Mouse (Mus musculus) gastrocnemius, postnatal 14 days (tissue): ENCODE measurements at regions not wholly inside any gene's neighbourhood (a gene's known extent, or its start where the extent isn't known, plus 50 kb on each side); places are given as distances from the start of the nearest gene placed in this dataset.

Experiments used
- DNase-seq: peaks from one replicate; pipeline ENCODE4 v3.0.0; 2021; ENCODE audit warnings: mixed read lengths
- intact Hi-C: fragments of 180-260 bp; cut with DNase I; formaldehyde crosslinking; loops from one replicate; pipeline ENCODE4 v1.15.1; 2025; ENCODE audit warnings: low total_unique reads

DNA sequence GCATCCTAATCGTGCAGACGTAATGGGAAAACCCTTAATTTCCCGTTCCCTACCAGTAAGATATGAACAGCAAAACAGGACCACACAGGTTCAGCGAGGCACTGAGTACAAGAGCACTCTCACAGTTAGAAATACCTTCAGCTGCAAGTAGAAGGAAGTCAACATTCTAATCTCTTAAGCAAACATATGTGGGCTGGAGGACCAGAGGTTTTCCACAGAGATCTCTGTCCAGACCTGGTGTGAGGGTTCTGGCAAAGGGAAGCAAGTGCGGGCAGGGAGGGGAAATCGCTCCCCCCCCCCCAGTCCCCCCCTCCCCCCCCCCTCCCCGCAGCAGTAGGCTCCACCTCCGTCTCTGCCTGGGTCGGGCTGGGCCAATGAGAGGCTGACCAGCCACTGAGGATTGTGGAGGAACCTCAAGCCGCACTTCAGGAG is 108.6 kb upstream of the Man2a1 start:
- DNase-seq: no peak
- intact Hi-C loops: loop anchor here (10.0 kb wide), 1 partner anchor 383 kb away; no protein-coding TSS in a partner anchor

GRCm38 (mm10) chr17:64492614-64493269 is 107.8 kb upstream of the Man2a1 start:
- intact Hi-C loops: loop anchor here (10.0 kb wide), 1 partner anchor 382 kb away; no protein-coding TSS in a partner anchor
- DNase-seq: peak; percentile 15

DNA sequence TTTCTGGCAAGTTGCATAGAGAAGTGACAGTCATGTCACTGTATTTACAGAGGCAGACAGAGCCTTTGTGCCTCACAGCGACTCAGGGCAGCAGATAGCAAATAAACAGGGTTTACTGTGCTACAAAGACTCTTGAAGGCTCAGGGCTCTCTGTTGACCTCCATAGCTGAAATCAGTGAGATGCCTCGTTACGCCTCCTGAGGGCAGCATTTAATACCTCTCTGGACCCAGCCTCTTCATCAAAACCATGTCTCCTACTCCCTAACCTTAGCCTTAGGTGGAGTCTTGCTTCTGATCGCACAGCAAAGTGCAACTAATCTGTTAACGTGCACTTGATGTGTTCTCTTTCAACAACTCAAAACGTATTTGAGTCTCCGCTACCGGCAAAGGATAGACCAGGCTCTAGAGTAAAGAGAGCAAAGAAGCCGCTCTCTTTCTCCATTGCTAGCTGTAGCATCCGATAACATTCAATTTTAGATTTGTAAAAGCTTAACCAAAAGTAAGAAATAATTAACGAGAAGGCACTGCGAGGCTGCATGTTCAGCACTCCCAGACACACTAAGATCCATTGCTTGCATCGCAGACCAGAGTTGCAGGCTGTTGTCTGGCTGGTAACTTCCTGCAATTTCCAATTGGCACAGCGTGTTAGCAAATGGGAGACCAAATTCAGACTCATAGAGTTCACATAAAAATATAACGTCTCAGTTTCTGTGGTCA is 101.1 kb upstream of the Man2a1 start:
- peak; percentile 15 for DNase-seq
- intact Hi-C loops: loop anchor here (10.0 kb wide), 1 partner anchor 375 kb away; no protein-coding TSS in a partner anchor

DNA sequence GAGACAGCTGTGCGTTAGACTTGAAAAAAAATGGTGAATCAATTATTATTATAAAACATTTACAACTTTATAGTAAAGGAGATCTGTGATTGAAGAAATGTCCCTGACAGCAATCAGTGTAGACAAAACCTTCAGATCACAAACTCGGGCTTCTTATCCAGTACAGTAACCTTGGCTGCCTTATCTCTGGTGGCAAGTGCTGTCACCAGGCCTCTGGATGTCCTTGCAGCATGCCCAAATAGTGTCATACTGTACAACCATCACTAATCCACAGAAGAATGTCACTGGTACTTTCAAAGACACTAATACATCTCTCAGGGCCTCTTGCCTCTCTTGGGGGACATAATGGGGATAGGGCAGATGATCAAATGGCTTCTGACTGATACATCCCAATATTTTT is 98.2 kb upstream of the Man2a1 start:
- no peak for DNase-seq
- intact Hi-C loops: no loop called here

- DNase-seq: no peak
Observed at GRCm38 (mm10) chr17:64505956-64506355, 94.6 kb upstream of the Man2a1 start.

DNA sequence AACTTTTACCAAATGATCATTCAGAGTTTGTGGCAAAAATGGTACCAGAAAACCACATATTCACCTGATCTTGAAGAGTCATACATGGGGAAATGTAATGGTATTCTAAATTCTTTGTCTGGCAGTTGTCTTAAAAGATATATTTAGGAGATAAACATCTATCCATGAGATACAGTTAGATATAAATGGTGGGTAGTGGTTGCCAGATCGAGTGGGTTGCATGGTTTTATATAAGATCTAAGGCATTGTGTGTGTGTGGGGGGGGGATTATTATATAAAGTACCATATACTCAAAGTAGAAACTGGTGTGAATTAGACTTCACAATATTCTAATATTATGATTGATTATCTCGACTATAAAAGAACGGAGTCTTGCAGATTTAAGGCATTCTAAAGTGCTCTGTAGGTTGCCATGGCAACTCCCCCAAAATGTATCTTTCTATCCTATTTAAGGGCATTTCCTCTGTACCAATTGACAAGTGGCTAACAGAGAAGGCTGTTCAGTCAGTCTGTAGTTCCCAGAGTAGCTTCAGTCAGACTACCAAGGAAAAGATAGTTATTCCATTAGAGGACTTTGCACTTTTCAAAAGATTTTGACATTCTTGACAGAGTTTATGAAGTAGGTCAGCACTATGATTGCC is 89.3 kb upstream of the Man2a1 start:
- intact Hi-C loops: no loop called here
- no peak for DNase-seq

More at GRCm38 (mm10) chr17:64505956-64506355, 94.6 kb upstream of the Man2a1 start:
- intact Hi-C loops: no loop called here

GRCm38 (mm10) chr17:64522213-64522612 is 78.3 kb upstream of the Man2a1 start:
- intact Hi-C loops: no loop called here
- DNase-seq: no peak

DNA sequence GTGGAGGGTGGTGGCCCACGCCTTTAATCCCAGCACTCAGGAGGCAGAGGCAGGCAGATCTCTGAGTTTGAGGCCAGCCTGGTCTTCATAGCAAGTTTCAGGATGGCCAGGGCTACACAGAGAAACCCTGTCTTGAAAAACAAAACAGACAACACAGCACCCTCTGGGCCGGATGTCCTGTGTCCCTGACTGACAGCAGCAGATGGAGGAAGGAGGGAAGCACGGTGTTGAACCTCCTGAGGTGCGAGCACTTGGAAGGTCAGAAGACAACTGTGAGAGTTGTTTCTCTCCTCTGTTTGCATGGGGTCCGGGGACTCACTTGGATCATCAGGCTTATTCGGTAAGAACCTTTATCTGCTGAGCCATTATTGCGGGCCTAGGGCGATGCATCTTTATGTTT is 76.6 kb upstream of the Man2a1 start:
- intact Hi-C loops: no loop called here
- DNase-seq: no peak

DNA sequence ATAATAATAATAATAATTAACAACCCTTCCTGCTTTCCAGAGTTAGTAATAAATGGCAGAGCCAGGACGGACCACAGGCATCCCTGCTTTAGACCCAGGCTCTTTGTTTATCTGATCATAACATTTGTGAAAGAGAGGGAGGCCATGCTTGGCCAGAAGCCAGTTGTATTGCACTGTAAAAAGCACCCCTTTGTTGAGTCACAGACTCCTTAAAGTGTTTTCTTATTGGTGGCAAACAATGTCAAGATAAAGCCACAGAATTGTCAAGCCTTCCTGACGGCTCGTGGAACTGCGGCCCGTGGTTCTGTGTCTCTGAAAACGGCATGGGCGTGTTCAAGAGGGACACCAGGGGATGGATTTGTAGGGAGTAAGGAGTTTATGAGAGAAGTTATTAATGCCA is 72.7 kb upstream of the Man2a1 start:
- intact Hi-C loops: no loop called here
- no peak for DNase-seq

DNA sequence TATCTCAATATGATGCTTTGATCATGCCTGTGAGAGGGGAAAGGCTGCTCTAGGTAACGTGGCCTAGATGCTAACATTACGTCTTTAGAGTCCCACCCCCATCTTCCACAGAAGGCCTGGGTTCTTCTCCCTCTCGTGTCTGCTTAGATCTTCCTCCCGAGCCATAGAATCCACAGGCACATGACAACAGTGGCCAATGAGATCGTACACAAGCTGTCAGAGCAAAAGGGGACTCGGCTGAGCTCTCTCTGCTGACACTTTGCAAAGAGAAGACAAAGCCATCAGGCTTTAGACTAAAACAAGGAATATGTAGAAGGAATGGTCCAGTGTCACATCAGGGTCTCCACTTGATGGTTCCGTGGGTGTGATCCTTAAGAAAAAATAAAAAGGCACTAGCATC is 72.1 kb upstream of the Man2a1 start:
- intact Hi-C loops: no loop called here
- no peak for DNase-seq

DNA sequence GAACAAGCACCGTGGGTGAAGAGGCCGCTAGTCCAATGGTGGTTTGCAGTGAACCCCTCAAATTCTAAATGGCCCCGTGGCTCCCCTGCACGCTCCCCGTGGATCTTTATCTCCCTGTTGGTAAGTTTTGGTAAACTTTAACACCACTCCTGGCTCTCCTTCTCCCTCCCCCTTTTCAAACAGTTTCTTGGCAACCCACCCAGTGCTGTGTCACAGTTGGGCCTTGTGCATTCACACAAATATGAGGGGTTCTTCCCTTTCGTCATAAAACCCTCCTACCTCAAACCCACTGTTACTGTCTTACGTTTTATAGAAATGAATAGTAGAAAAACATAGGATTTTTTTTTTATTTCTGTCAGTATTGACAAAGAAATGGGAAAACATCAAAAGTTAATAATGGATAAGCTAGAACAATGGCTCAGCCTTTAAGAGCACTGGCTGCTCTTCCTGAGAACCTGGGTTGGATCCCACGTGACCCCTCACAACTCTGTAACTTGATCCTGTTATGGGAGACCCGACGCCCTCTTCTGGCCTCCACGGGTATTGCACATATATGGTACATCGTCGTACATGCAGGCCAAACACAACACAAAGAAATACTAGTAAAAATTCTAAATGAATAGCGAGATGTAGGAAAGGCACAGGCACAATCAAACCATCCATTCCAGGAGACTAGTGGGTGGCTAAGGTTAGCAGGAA is 71.1 kb upstream of the Man2a1 start:
- no peak for DNase-seq
- intact Hi-C loops: no loop called here

GRCm38 (mm10) chr17:64531150-64531549 is 69.4 kb upstream of the Man2a1 start:
- DNase-seq: no peak
- intact Hi-C loops: no loop called here

DNA sequence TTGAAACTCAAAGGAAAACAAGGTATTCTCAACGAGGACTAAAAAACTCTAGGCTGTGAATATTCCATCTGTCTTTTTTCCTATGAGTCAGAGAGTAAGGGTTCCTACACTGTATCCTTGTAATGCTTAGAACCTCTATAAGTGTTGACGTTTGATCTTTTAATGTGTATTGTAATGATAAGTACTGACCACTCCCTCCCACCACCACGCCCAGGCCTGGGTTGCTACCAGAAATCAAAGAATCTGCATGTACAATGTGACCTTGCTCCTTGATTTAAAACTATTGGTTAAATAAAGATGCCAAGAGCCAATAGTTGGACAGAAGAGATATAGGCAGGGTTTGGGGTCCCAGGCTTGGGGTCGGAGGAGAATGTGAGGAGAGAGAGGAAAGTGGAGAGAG is 66.2 kb upstream of the Man2a1 start:
- no peak for DNase-seq
- intact Hi-C loops: no loop called here

DNA sequence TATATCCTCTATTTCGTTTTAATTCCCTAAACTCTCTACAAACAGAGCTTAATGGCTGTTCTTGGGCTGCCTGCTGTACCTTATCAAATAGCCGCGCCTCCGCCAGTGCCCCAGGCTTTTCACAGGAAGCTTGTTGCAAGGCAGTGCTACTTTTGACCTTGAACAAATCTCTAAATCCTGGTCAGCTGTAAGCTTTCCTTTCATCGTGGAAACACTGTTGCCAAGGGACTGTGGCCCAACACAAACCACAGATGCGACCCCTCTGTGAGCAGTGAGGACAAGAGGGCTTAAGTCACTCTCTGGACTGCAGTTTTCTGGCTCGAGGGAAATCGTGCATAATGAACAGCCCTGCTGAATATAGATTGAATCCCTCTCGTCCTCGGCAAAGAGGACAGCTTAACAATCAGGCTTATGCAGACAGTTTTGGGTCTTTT is 62.0 kb upstream of the Man2a1 start:
- intact Hi-C loops: no loop called here
- no peak for DNase-seq

DNA sequence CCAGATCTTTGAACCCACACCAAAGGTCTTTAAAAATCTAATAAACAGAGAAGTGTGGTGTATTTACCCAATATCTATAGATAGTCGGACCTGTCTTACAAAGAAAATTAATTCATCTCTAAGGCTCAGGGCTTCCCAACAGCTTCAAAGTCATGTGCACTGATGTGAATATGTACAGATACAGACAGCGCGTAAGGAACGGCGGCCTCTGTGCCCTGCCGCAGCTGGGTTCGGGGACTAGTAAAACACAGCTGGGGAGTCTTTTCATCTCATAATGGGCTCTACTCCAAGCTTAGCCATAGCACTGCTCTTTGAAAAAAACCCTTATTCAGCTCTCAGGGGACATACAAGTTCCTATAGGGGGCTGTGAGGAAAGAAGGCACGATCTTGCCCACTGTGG is 60.1 kb upstream of the Man2a1 start:
- intact Hi-C loops: no loop called here
- DNase-seq: no peak

DNA sequence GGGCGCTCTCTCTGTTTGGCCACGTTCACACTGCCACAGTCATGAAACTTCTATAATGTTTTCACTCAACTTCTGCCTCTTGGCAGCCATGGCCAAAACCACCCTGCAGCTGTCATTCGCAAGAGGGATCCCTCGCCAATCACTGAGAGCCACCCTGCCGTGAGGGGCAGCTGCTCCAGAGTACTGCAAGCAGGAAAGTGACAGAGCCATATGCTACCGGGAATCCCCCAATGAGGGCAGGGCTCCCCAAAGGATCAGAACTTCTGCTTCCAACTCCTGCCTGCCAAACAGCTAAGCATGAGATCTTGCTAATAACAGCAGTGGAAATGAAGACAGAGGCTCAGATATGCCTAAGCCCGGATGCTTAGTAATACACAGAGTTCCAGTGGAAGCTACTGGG is 52.0 kb upstream of the Man2a1 start:
- intact Hi-C loops: no loop called here
- DNase-seq: peak; percentile 38

DNA sequence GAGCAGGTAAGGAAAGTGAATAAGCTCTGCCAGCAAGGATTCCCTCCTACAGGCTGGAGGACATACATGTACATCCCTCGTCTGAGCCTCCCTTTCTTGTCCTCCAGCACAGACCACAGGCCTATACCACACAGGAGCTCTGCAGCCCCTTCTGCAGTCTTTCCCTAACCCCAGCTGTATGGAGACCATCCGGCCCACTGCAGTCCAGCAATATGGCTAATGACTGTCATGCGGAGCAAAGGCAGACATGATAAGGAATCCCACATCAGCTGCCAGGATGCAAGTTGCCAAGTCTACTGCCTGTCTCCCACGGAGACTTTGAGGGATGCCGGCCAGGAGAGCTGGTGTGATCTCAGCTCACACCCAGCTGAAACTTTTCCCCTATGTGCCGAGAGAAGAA is 50.5 kb upstream of the Man2a1 start:
- no peak for DNase-seq
- intact Hi-C loops: no loop called here
